Mouse (Mus musculus): ENCODE results near the gene Dirc2. TPM values are rescaled to one million over a fixed set of nuclear protein-coding genes. Genes with fewer than 3 reads are reported as not detected.

Gene Dirc2
- polyA plus RNA-seq, 1 experiment from 2014 or later, result 11.3 TPM

DNA sequence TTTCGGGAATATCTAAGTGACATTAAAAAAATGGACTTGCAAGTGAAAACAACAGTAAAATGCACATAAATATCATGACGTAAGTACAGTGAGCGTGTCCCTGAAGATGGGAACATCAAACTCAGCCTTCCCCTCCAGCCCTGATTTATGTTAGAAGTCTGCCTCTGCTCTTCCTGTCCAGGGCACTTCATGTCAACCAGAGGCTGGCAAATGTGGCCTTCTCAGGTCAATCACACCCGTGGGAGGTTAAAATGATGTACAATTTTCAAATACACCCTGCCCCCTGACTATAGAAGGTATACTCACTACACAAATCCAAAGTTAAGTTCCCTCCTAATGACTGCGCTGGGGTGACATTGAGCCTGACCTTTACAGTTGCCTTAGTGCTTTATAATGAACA lies 53.4 kb downstream of the Dirc2 start:
- no peaks in the 10 kb centered on the region for H3K9me3 ChIP-seq (replicated peaks; ENCODE audit: control insufficient read depth, low read length)
- peaks cover 8% of the 10 kb centered on the region; the same call in 1 of the 2 replicates for H3K4me1 ChIP-seq (ENCODE audit: control insufficient read depth, insufficient read depth, low read length)
- WGBS (ENCODE audit: insufficient replicate concordance), result 83% methylated on average over 5 of the region's 5 CpGs
- H3K4me3 ChIP-seq (ENCODE audit: low read depth, low read length), result no peak overlapping the region
- H3K9ac ChIP-seq (ENCODE audit: low read depth, low read length), result no peak overlapping the region
- 0 out of 2 replicates have a peak, but pooled peaks cover 2% of the 10 kb centered on the region for H3K36me3 ChIP-seq (ENCODE audit: control insufficient read depth, insufficient read depth, low read length)
- H3K27ac ChIP-seq (ENCODE audit: low read depth, low read length), result no peak overlapping the region
- ATAC-seq (replicated peaks; ENCODE audit: insufficient number of reproducible peaks, low FRiP score, low TSS enrichment), result no peak
- no peaks in the 10 kb centered on the region for H3K27me3 ChIP-seq (ENCODE audit: control insufficient read depth, insufficient read depth, low read length)
- H3K4me2 ChIP-seq, result no peak overlapping the region

DNA sequence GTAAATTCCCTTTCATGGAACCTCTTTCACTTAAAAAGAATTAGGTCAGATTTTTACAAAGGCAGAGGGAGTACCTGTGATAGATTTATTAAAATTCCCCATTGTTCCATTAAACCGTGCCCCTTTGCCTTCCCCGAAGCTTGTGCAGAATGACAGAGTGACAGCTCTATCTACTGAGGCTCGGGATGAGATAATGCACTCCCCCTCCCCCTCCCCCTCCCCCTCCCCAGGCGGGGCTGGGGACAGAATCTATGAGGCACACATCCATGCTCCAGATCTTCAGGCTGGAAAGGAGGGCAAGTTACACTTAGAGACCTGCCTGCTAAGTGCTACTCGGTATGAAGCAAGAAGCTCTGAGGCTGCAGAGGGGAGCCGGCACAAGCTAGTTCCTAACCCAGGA lies 53.8 kb downstream of the Dirc2 start:
- ATAC-seq (replicated peaks; ENCODE audit: insufficient number of reproducible peaks, low FRiP score, low TSS enrichment), result no peak
- H3K9ac ChIP-seq (ENCODE audit: low read depth, low read length), result no peak overlapping the region
- H3K27me3 ChIP-seq (ENCODE audit: control insufficient read depth, insufficient read depth, low read length), result no peaks in the 10 kb centered on the region
- H3K27ac ChIP-seq (ENCODE audit: low read depth, low read length), result no peak overlapping the region
- 27% methylated on average over 6 of the region's 6 CpGs for WGBS (ENCODE audit: insufficient replicate concordance)
- no peak overlapping the region for H3K4me2 ChIP-seq
- no peak overlapping the region for H3K4me3 ChIP-seq (ENCODE audit: low read depth, low read length)
- 0 out of 2 replicates have a peak, but pooled peaks cover 2% of the 10 kb centered on the region for H3K36me3 ChIP-seq (ENCODE audit: control insufficient read depth, insufficient read depth, low read length)
- peaks cover 10% of the 10 kb centered on the region; the same call in 1 of the 2 replicates for H3K4me1 ChIP-seq (ENCODE audit: control insufficient read depth, insufficient read depth, low read length)
- no peaks in the 10 kb centered on the region for H3K9me3 ChIP-seq (replicated peaks; ENCODE audit: control insufficient read depth, low read length)

DNA sequence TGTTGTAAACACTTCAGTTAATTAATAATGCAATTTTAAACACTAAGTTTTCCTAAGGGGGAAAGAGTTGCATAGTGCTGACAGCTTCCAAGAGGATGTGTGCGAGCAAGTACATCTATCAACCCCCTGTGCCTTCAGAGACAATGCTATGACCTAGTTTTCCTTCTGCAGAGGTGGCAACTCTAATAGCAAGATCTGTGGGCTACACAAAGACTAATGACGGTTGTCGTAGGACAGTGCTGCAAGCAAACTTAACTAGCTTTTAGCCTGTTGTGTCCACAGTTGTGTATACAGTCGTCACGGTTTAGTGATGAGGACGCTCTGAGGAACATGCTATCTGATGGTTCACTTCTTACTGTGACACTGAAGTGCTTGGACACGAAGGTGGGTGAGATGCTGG lies 54.5 kb downstream of the Dirc2 start:
- Histone ChIP-seq H3K36me3 (ENCODE audit: control insufficient read depth, insufficient read depth, low read length) (0 out of 2 replicates have a peak, but pooled peaks cover 2% of the 10 kb centered on the region), H3K4me3 (ENCODE audit: low read depth, low read length) (no peak overlapping the region), H3K9me3 (replicated peaks; ENCODE audit: control insufficient read depth, low read length) (no peaks in the 10 kb centered on the region), H3K27me3 (ENCODE audit: control insufficient read depth, insufficient read depth, low read length) (no peaks in the 10 kb centered on the region), H3K9ac (ENCODE audit: low read depth, low read length) (no peak overlapping the region), H3K4me2 (no peak overlapping the region), H3K27ac (ENCODE audit: low read depth, low read length) (no peak overlapping the region), H3K4me1 (ENCODE audit: control insufficient read depth, insufficient read depth, low read length) (peaks cover 10% of the 10 kb centered on the region; the same call in 1 of the 2 replicates)
- ATAC-seq (replicated peaks; ENCODE audit: insufficient number of reproducible peaks, low FRiP score, low TSS enrichment), result no peak
- WGBS (ENCODE audit: insufficient replicate concordance), result 64% methylated on average over 7 of the region's 7 CpGs

DNA sequence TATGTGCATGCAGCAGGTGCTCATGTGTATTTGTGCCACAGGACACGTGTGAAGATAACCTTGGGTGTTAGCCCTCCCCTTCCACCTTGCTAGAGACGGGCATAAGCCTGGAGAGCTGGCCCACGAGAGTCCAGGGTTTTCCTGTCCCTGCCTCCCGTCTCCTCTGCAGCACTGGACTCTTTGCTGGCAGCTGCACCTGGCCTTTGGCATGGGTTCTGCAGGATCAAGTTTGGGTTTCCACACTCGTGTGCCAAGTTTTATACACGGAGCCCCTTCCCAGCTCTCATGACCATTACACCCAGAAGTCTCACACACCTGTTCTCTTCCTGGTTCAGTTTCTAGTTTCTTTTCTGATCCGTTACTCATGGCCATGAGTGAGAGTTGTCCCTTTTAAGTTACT lies 55.5 kb downstream of the Dirc2 start:
- no peaks in the 10 kb centered on the region for H3K9me3 ChIP-seq (replicated peaks; ENCODE audit: control insufficient read depth, low read length)
- H3K4me3 ChIP-seq (ENCODE audit: low read depth, low read length), result no peak overlapping the region
- H3K4me2 ChIP-seq, result no peak overlapping the region
- H3K27me3 ChIP-seq (ENCODE audit: control insufficient read depth, insufficient read depth, low read length), result no peaks in the 10 kb centered on the region
- H3K9ac ChIP-seq (ENCODE audit: low read depth, low read length), result no peak overlapping the region
- H3K36me3 ChIP-seq (ENCODE audit: control insufficient read depth, insufficient read depth, low read length), result 0 out of 2 replicates have a peak, but pooled peaks cover 2% of the 10 kb centered on the region
- no peak overlapping the region for H3K27ac ChIP-seq (ENCODE audit: low read depth, low read length)
- ATAC-seq (replicated peaks; ENCODE audit: insufficient number of reproducible peaks, low FRiP score, low TSS enrichment), result no peak
- WGBS (ENCODE audit: insufficient replicate concordance), result 80% methylated on average over 7 of the region's 7 CpGs
- H3K4me1 ChIP-seq (ENCODE audit: control insufficient read depth, insufficient read depth, low read length), result peaks cover 10% of the 10 kb centered on the region; the same call in 1 of the 2 replicates

DNA sequence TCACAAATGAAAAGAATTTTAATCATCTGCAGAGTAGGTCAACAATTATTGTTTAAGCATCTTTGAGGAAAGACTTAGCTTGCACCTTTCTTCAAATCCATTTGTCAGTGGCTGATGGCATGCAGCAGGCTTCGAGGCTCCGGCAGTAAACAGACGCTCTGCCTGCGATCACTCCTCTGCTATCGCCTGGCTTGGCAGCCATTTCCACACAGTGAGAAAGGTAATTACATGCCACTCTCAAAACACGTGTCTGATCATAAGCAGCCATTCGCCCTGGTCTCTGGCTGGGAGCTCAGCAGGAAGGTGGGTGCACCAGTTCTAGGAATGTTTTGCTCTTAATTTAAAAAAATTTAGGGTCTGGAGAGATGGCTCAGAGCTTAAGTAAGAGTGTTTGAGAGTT lies 58.2 kb downstream of the Dirc2 start:
- no peaks in the 10 kb centered on the region for H3K9me3 ChIP-seq (replicated peaks; ENCODE audit: control insufficient read depth, low read length)
- peaks cover 10% of the 10 kb centered on the region; the same call in 1 of the 2 replicates for H3K4me1 ChIP-seq (ENCODE audit: control insufficient read depth, insufficient read depth, low read length)
- no peaks in the 10 kb centered on the region for H3K27me3 ChIP-seq (ENCODE audit: control insufficient read depth, insufficient read depth, low read length)
- no peak for ATAC-seq (replicated peaks; ENCODE audit: insufficient number of reproducible peaks, low FRiP score, low TSS enrichment)
- no peak overlapping the region for H3K4me2 ChIP-seq
- H3K36me3 ChIP-seq (ENCODE audit: control insufficient read depth, insufficient read depth, low read length), result no peaks in the 10 kb centered on the region
- H3K4me3 ChIP-seq (ENCODE audit: low read depth, low read length), result no peak overlapping the region
- H3K27ac ChIP-seq (ENCODE audit: low read depth, low read length), result no peak overlapping the region
- 51% methylated on average over 7 of the region's 7 CpGs for WGBS (ENCODE audit: insufficient replicate concordance)
- H3K9ac ChIP-seq (ENCODE audit: low read depth, low read length), result no peak overlapping the region

DNA sequence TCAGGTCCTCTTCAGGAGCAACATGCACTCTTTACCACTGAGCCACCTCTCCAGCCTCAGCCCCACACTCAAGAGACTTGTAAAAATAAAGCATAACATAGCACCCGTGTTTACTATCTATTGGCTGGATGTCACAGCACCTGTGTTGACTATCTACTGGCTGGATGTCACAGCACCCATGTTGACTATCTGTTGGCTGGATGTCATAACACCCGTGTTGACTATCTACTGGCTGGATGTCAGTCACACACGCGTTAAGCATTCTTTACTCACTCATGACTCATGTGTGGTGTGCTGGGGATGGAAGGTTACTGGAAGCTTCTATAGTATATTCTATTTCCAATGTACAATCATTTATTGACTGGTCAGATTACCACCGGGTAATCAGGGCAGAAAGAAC lies 62.2 kb downstream of the Dirc2 start:
- WGBS (ENCODE audit: insufficient replicate concordance), result 86% methylated on average over 5 of the region's 5 CpGs
- no peak overlapping the region for H3K4me2 ChIP-seq
- no peaks in the 10 kb centered on the region for H3K36me3 ChIP-seq (ENCODE audit: control insufficient read depth, insufficient read depth, low read length)
- ATAC-seq (replicated peaks; ENCODE audit: insufficient number of reproducible peaks, low FRiP score, low TSS enrichment), result no peak
- no peak overlapping the region for H3K4me3 ChIP-seq (ENCODE audit: low read depth, low read length)
- H3K27me3 ChIP-seq (ENCODE audit: control insufficient read depth, insufficient read depth, low read length), result no peaks in the 10 kb centered on the region
- no peak overlapping the region for H3K9ac ChIP-seq (ENCODE audit: low read depth, low read length)
- peaks cover 7% of the 10 kb centered on the region; the same call in 1 of the 2 replicates for H3K4me1 ChIP-seq (ENCODE audit: control insufficient read depth, insufficient read depth, low read length)
- H3K27ac ChIP-seq (ENCODE audit: low read depth, low read length), result no peak overlapping the region
- H3K9me3 ChIP-seq (replicated peaks; ENCODE audit: control insufficient read depth, low read length), result no peaks in the 10 kb centered on the region

DNA sequence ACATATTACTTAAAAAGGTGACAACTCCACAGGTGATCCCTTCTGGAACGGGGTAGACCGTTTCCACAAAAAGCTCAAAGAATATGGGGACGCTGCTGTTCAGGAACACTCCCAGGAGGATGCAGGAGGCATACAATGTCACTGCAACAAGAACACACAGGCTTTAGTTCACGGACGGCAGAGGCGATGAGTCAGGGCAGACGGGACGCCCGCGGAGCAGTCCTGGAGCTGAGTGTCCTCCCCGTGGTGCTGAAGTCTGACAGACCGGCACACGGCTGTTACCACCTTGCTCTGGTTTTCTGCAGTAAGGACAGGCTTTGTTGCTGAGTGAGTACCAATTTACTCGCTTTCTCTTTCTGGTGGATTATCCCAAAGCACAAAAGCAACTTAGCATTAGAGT lies 64.4 kb downstream of the Dirc2 start:
- Histone ChIP-seq H3K4me2 (no peak overlapping the region), H3K27ac (ENCODE audit: low read depth, low read length) (no peak overlapping the region), H3K36me3 (ENCODE audit: control insufficient read depth, insufficient read depth, low read length) (no peaks in the 10 kb centered on the region), H3K27me3 (ENCODE audit: control insufficient read depth, insufficient read depth, low read length) (no peaks in the 10 kb centered on the region), H3K4me3 (ENCODE audit: low read depth, low read length) (no peak overlapping the region), H3K9me3 (replicated peaks; ENCODE audit: control insufficient read depth, low read length) (no peaks in the 10 kb centered on the region), H3K9ac (ENCODE audit: low read depth, low read length) (no peak overlapping the region), H3K4me1 (ENCODE audit: control insufficient read depth, insufficient read depth, low read length) (no peaks in the 10 kb centered on the region)
- 69% methylated on average over 14 of the region's 14 CpGs for WGBS (ENCODE audit: insufficient replicate concordance)
- ATAC-seq (replicated peaks; ENCODE audit: insufficient number of reproducible peaks, low FRiP score, low TSS enrichment), result no peak

DNA sequence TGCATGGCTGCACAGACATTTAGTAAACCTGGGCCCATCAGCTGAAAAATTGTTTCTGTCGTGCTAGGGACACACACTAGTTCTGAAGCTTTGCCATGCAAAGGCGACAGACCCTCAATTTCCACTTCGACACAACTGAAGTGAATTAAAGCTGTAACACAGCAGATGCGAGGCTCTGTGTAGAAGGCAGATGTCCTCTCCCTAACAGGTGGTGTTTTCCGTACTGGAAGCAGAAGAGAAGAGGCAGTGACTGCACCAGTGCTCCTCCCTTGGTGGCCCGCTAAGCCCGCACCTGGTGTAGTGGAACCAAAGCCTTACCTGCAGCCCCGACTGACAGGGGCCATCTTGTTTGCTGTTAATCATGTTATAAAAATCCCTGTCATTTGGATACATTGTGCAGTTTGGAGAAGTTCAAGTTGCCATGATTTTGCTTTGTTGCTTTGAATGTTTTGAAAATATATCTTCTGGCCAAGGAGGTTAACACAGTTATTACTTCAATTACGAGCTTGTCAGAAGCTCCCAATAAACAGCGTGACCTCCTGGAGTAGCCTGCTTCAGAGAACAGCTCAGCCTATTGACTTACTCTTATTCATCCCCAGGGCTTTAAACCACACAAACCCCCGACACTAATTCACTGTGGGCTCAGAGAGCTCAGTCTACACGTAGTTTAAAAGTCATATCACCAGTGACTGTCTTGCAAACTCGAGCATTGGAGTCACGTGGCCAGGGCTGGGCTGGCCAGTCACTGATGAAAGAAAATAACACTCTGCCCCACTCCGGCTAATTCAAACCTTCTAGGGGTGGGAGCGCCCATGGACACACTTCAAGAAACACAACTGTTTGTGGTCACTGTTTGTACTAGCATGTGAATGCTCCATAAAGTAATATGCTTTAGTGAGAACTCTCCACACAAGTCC lies 65.1 kb downstream of the Dirc2 start:
- Histone ChIP-seq H3K9ac (ENCODE audit: low read depth, low read length) (no peak overlapping the region), H3K4me3 (ENCODE audit: low read depth, low read length) (no peak overlapping the region), H3K36me3 (ENCODE audit: control insufficient read depth, insufficient read depth, low read length) (no peaks in the 10 kb centered on the region), H3K27ac (ENCODE audit: low read depth, low read length) (no peak overlapping the region), H3K9me3 (replicated peaks; ENCODE audit: control insufficient read depth, low read length) (no peaks in the 10 kb centered on the region), H3K4me1 (ENCODE audit: control insufficient read depth, insufficient read depth, low read length) (no peaks in the 10 kb centered on the region), H3K4me2 (no peak overlapping the region), H3K27me3 (ENCODE audit: control insufficient read depth, insufficient read depth, low read length) (no peaks in the 10 kb centered on the region)
- no peak for ATAC-seq (replicated peaks; ENCODE audit: insufficient number of reproducible peaks, low FRiP score, low TSS enrichment)
- 81% methylated on average over 16 of the region's 16 CpGs for WGBS (ENCODE audit: insufficient replicate concordance)

All from heart, embryonic 11.5 days (tissue).